Mouse (Mus musculus) CH12.LX (cell line): ENCODE results near the gene Gm49450. TPM values are rescaled to one million over a fixed set of nuclear protein-coding genes. Genes with fewer than 3 reads are reported as not detected.

Experiments
- DNase-seq: peaks from one replicate; pipeline ENCODE4 v3.0.0-alpha.2; 2013; ENCODE audit errors: extremely low read depth
- H3K27ac ChIP-seq: 2 replicates; pipeline ENCODE4 v1.5.1; 2012; ENCODE audit warnings: low read depth, mild to moderate bottlenecking, control low read depth, moderate library complexity; ENCODE audit not compliant: insufficient read depth
- H3K27me3 ChIP-seq: replicated peaks from 2 replicates; pipeline ENCODE3; 2012; ENCODE audit warnings: inconsistent platforms
- H3K36me3 ChIP-seq, 2 experiments: replicated peaks in 1 of 2; 2 replicates each; pipeline versions ENCODE3 to v1.6.1; 2012; ENCODE audit warnings: inconsistent platforms in 1 of 2, low read length in 1 of 2, mild to moderate bottlenecking in 1 of 2, mixed read lengths in 1 of 2, moderate library complexity in 1 of 2; ENCODE audit not compliant: control insufficient read depth in 1 of 2, insufficient read depth in 1 of 2
- H3K4me1 ChIP-seq, 2 experiments: 2 replicates each; pipeline ENCODE4 v1.6.1; 2012; ENCODE audit warnings: inconsistent platforms in 1 of 2, moderate library complexity in 1 of 2; ENCODE audit not compliant: insufficient read depth in 2 of 2, control insufficient read depth in 1 of 2
- H3K4me2 ChIP-seq: 2 replicates; pipeline ENCODE4 v1.6.1; 2012; ENCODE audit warnings: low read depth, mild to moderate bottlenecking, control low read depth; ENCODE audit not compliant: poor library complexity, insufficient read depth, severe bottlenecking
- H3K4me3 ChIP-seq, 3 experiments: fragments of 150-350 bp in 1 of 3; sonication (generic) in 1 of 3; replicated peaks in 1 of 3; 2 replicates each; pipeline versions ENCODE3 to v1.5.1; 2011 to 2012; ENCODE audit warnings: low read depth in 2 of 3, low read length in 2 of 3, mild to moderate bottlenecking in 2 of 3, moderate library complexity in 2 of 3, control low read depth in 1 of 3, improper control_type of control experiment in 1 of 3, inconsistent platforms in 1 of 3, mixed read lengths in 1 of 3; ENCODE audit not compliant: poor library complexity in 1 of 3
- H3K79me2 ChIP-seq: replicated peaks from 2 replicates; pipeline ENCODE4 v1.6.1; 2012; ENCODE audit warnings: mild to moderate bottlenecking, moderate library complexity; ENCODE audit not compliant: control insufficient read depth, poor library complexity, insufficient read depth, severe bottlenecking; ENCODE audit errors: extremely low read depth
- H3K9ac ChIP-seq: 2 replicates; pipeline ENCODE4 v1.6.1; 2012; ENCODE audit warnings: low read depth, mild to moderate bottlenecking, control low read depth, moderate library complexity; ENCODE audit not compliant: insufficient read depth
- H3K9me3 ChIP-seq: replicated peaks from 2 replicates; pipeline ENCODE3; 2012; ENCODE audit warnings: low read length, inconsistent platforms, mixed read lengths
- CHD2 ChIP-seq: IDR thresholded peaks from 2 replicates; pipeline ENCODE4 v1.6.1; 2011; ENCODE audit warnings: low read length, improper control_type of control experiment
- IRF4 ChIP-seq: IDR thresholded peaks from 2 replicates; pipeline ENCODE4 v1.6.1; 2014; ENCODE audit warnings: low read depth, mild to moderate bottlenecking, inconsistent platforms, low read length, improper control_type of control experiment
- JUN ChIP-seq: IDR thresholded peaks from 2 replicates; pipeline ENCODE4 v1.6.1; 2011; ENCODE audit warnings: low read depth, mild to moderate bottlenecking, low read length, improper control_type of control experiment, moderate library complexity; ENCODE audit not compliant: insufficient read depth
- KAT2A ChIP-seq: IDR thresholded peaks from 2 replicates; pipeline ENCODE4 v1.6.1; 2012; ENCODE audit warnings: low read length, improper control_type of control experiment, inconsistent platforms; ENCODE audit not compliant: insufficient replicate concordance
- MEF2A ChIP-seq: IDR thresholded peaks from 2 replicates; pipeline ENCODE4 v1.6.1; 2014; ENCODE audit warnings: low read depth, mild to moderate bottlenecking, inconsistent platforms, low read length, improper control_type of control experiment, borderline replicate concordance
- MYC ChIP-seq: IDR thresholded peaks from 2 replicates; pipeline ENCODE4 v1.6.1; 2011; ENCODE audit warnings: low read depth, mild to moderate bottlenecking, improper control_type of control experiment, low read length
- NELFE ChIP-seq: IDR thresholded peaks from 2 replicates; pipeline ENCODE4 v1.6.1; 2011; ENCODE audit warnings: low read depth, low read length, improper control_type of control experiment
- POLR2AphosphoS2 ChIP-seq: IDR thresholded peaks from 2 replicates; pipeline ENCODE4 v1.6.1; 2011; ENCODE audit warnings: low read depth, low read length, improper control_type of control experiment
- RAD21 ChIP-seq: IDR thresholded peaks from 2 replicates; pipeline ENCODE4 v1.6.1; 2011; ENCODE audit warnings: low read depth, mild to moderate bottlenecking, low read length, improper control_type of control experiment, moderate library complexity
- SIN3A ChIP-seq: IDR thresholded peaks from 2 replicates; pipeline ENCODE4 v1.6.1; 2012; ENCODE audit warnings: low read length, improper control_type of control experiment, inconsistent platforms
- TBP ChIP-seq: conservative IDR thresholded peaks from 2 replicates; pipeline ENCODE4 v1.6.1; 2011; ENCODE audit warnings: low read depth, low read length, improper control_type of control experiment
- ZNF384 ChIP-seq: IDR thresholded peaks from 2 replicates; pipeline ENCODE4 v1.6.1; 2012; ENCODE audit warnings: low read depth, low read length, improper control_type of control experiment, inconsistent platforms
- dilution Hi-C: fragments of 300-500 bp; cut with MboI; formaldehyde crosslinking; loops from 2 replicates; pipeline ENCODE4 v1.14.3; 2020; ENCODE audit warnings: low sequenced_read_pairs; ENCODE audit not compliant: extremely low pct_unique_long_range_greater_than_20kb, extremely low pct_ligation_motif_present
- in situ Hi-C: fragments of 300-500 bp; cut with MboI; formaldehyde crosslinking; loops from 3 replicates; pipeline ENCODE4 v1.14.3; 2019; ENCODE audit warnings: low sequenced_read_pairs, low pct_ligation_motif_present, low pct_unique_long_range_greater_than_20kb, mixed read lengths
- polyA plus RNA-seq: library from polyadenylated mRNA; unstranded; fragments of >175 nt; gene quantifications from 2 replicates; pipeline ENCODE4 v1.2.1, GENCODE M21; 2012; ENCODE audit warnings: low read depth; ENCODE audit not compliant: insufficient read length
- total RNA-seq, 2 experiments: library from RNA; depleted of rRNA; stranded (reverse); fragments of 300-350 nt in 1 of 2; fragments of >200 nt in 1 of 2; gene quantifications; 2 replicates each; pipeline ENCODE4 v1.2.3; 2012 to 2014

The Gm49450 gene
- total and polyA plus RNA-seq, 3 experiments: 0.38 to 125 (median 4.7) TPM

GRCm38 (mm10) chr15:98989701-98990430, 36.5 kb upstream of the Gm49450 start:
- dilution Hi-C loops: no loop called here
- TF ChIP-seq KAT2A: no peak
- TF ChIP-seq IRF4: no peak
- no peak for TF ChIP-seq TBP
- no peak for TF ChIP-seq POLR2AphosphoS2
- no peak for TF ChIP-seq ZNF384
- no peak for TF ChIP-seq JUN
- TF ChIP-seq MYC: peak; percentile 14; the same call in 1 of the 2 replicates
- 0 out of 2 replicates have a peak, but pooled peaks have one; percentile 28 for TF ChIP-seq CHD2
- TF ChIP-seq SIN3A: no peak
- H3K4me2 ChIP-seq: peak overlapping the region; percentile 93; the same call in 1 of the 2 replicates

DNA sequence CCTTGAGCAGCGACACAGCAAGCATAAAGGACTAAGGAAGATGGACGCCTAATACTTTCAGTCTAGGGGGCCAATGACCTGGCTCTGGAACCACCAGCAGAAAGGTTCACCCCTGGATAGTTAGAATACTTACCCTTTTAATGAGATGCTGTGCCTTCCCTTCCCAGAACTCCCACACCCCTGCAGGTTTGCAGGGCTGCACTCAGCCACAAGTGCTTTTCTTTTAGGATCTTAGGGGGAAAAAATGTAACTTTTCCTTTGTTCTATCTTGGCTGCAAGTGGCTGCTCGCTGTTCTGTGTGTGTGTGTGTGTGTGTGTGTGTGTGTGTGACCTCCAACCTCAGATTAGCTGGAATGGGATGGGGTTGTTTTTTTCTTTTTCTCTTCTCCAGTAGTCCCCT, 35.4 kb upstream of the Gm49450 start:
- Histone ChIP-seq H3K4me3 (no peak overlapping the region), H3K79me2 (no peaks in the 10 kb centered on the region), H3K27ac (no peak overlapping the region), H3K9me3 (no peaks in the 10 kb centered on the region), H3K4me2 (no peak overlapping the region), H3K9ac (no peak overlapping the region)
- DNase-seq: no peak
- TF ChIP-seq JUN (no peak), MEF2A (no peak), RAD21 (no peak), NELFE (no peak)
- TF ChIP-seq, all 38 proteins: peak for 0
- in situ Hi-C loops (no loop called here), dilution Hi-C loops (no loop called here)
- no peaks in the 10 kb centered on the region for H3K36me3 ChIP-seq
- H3K4me1 ChIP-seq: peaks cover 8 to 52% of the 10 kb centered on the region in 2 experiments
- no peaks in the 10 kb centered on the region for H3K27me3 ChIP-seq

More at GRCm38 (mm10) chr15:98989701-98990430, 36.5 kb upstream of the Gm49450 start:
- in situ Hi-C loops: loop anchor here (5.0 to 10.0 kb wide), 2 partner anchors 55 to 103 kb away; partner anchors contain the start of gene Tuba1b
- no peak overlapping the region for H3K4me3 ChIP-seq
- H3K27me3 ChIP-seq: no peaks in the 10 kb centered on the region
- H3K36me3 ChIP-seq: no peaks in the 10 kb centered on the region
- no peaks in the 10 kb centered on the region for H3K79me2 ChIP-seq
- H3K9me3 ChIP-seq: no peaks in the 10 kb centered on the region
- H3K4me1 ChIP-seq: peaks cover 8 to 53% of the 10 kb centered on the region in 2 experiments
- no peak for DNase-seq
- no peak overlapping the region for H3K9ac ChIP-seq
- no peak overlapping the region for H3K27ac ChIP-seq
